Mouse (Mus musculus): Measurements from ENCODE around the gene Taok2.

Taok2 gene

DNA sequence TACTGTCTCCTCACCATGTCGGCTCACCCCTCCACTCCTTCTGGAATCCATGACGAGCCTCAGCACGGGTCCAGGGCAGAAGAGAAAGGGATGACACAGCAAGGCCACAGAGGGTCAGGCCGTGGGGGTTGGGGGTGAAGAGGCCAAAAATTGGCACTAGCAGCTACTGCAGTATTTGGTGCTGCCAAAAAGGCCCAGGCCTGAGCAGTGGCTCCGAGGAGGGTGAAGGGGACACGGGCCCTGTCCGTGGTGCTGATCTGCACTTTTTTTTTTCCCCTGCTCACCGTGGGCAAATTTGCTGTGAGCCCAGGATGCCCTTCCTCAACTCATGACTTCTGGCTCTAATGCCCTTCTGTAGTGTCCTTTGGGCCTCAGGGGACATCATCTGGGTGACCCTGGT is 59.1 kb downstream of the Taok2 start:
- no peak for DNase-seq

GRCm38 (mm10) chr7:126823940-126824339 is 60.6 kb downstream of the Taok2 start:
- no peak for DNase-seq

DNA sequence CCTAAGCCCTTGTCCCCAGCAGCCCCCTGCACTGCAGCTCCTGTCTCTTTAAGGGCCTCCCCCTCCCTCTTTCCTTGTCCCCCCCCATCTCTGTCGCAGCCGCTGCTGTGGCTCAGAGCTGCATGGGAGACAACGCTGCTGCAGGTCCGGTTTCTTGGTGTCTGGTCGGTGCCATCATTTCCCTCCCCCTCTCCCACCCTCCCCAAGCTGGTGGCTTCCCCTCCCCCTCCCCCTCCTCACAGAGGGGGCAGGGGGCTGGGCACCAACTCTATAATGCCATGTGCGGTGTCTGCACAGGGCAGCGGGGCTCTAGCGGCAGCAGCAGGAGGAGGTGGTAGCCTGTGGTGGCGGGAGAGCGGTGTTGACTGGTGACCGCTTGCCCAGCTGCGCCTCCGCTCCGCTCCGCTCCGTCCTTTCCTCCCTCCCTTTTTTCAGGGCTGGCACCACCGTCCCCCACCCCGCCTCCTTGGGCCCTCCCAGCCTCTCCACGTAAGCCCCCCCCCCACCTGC is 61.2 kb downstream of the Taok2 start:
- peak; percentile 64 for DNase-seq

- DNase-seq: no peak
These were observed 61.8 kb downstream of the Taok2 start for GRCm38 (mm10) chr7:126822741-126823140.

DNA sequence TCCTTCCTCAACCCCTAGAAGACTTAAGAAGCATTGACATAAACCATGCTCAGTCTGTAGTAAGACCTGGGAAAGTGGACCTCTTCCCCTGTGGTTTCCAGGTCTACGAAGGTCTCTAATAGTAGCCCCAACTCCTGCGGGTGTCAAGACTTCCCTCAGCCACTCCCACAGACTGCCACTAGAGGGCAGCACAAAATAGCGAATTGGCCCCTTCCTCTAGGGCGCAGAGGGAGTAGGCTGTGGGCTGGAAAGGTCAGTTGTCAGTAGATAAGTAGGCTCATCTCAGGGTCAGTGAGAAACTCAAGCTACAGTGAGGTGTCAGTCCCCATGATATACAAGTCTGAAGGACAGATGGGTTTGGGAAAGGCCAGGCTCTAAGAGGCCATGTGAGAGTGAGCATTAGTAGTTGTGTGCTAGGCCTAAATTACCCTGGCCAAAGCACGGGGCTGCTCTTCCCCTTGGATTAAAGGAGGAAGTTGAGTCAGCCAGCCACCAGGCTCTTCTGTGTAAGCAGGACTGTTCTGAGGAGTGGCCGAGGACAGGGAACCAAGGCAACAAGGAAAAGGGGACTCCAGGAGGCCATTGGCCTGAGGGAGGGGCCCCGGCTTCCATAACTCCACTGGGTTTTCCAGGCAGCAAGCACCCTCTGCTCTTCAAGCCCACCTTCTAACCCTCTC is 62.5 kb downstream of the Taok2 start:
- peak; percentile 86 for DNase-seq

- DNase-seq: no peak
These were observed 65.7 kb downstream of the Taok2 start for GRCm38 (mm10) chr7:126818818-126819217.

GRCm38 (mm10) chr7:126817595-126817994 is 66.9 kb downstream of the Taok2 start:
- no peak for DNase-seq

- DNase-seq: no peak
These were observed 68.0 kb downstream of the Taok2 start for GRCm38 (mm10) chr7:126816494-126816893.

- DNase-seq: no peak
These were observed 68.7 kb downstream of the Taok2 start for GRCm38 (mm10) chr7:126815726-126816222.

Measured in cerebellum, adult 11 months (tissue).